Mouse (Mus musculus): ENCODE measurements around the gene Snrnp25. TPM values are rescaled to one million over a fixed set of nuclear protein-coding genes. Genes with fewer than 3 reads are reported as not detected.

The Snrnp25 gene
- total and polyA plus RNA-seq, 3 experiments = 106 to 208 (median 123) TPM

DNA sequence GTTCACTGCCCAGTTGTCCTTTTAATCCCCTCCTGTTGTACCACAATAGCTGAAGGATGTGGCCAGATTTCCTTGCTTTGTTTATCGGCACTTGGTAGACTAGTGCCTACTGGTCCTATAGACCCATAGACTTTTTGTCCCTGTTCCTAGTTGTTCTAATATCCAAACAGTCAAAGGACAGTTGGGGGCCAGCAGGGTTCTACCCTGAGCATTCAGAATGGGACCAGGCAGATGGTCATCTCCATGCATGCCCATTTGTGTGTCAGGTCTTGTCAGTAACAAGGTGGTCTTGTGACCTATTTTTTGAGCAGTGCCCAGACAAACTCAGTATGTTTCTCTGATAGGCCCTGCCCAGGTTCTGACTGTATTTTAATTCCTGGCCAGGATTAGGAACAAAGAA, 21.8 kb downstream of the Snrnp25 start:
- Histone ChIP-seq H3K9ac (ENCODE audit: insufficient read depth, low read depth) (peak overlapping the region; percentile 83), H3K36me3 (replicated peaks in 1 of 2; ENCODE audit: control insufficient read depth in 1 of 2, insufficient read depth in 1 of 2, low read length in 1 of 2) (peaks cover 30 to 46% of the 10 kb centered on the region in 2 experiments), H3K4me3 (replicated peaks in 1 of 3; ENCODE audit: low read depth in 2 of 3, low read length in 2 of 3, poor library complexity in 1 of 3) (peak overlapping the region; percentile 71 to 78 (median 77)), H3K4me1 (ENCODE audit: control insufficient read depth in 1 of 2, insufficient read depth in 2 of 2) (peaks cover 8 to 58% of the 10 kb centered on the region in 2 experiments), H3K27ac (ENCODE audit: insufficient read depth, low read depth) (no peak overlapping the region), H3K4me2 (ENCODE audit: insufficient read depth, low read depth, poor library complexity, severe bottlenecking) (peak overlapping the region; percentile 83), H3K9me3 (replicated peaks; ENCODE audit: low read length) (peaks cover 3% of the 10 kb centered on the region), H3K79me2 (replicated peaks; ENCODE audit: control insufficient read depth, extremely low read depth, insufficient read depth, poor library complexity, severe bottlenecking) (no peaks in the 10 kb centered on the region), H3K27me3 (replicated peaks) (peaks cover 19% of the 10 kb centered on the region)
- dilution Hi-C loops (cut with MboI; ENCODE audit: extremely low pct_ligation_motif_present, extremely low pct_unique_long_range_greater_than_20kb, low sequenced_read_pairs) = no loop called here
- in situ Hi-C loops (cut with MboI; ENCODE audit: low pct_ligation_motif_present, low pct_unique_long_range_greater_than_20kb, low sequenced_read_pairs) = no loop called here
- TF ChIP-seq MAZ (IDR thresholded peaks at IDR 0.05; ENCODE audit: low read depth, low read length) (no peak), CHD1 (IDR thresholded peaks at IDR 0.05; ENCODE audit: low read depth, low read length) (no peak), ZMIZ1 (IDR thresholded peaks at IDR 0.05; ENCODE audit: low read depth, low read length) (0 out of 2 replicates have a peak, but pooled peaks have one; percentile 50)
- DNase-seq (ENCODE audit: extremely low read depth) = no peak

DNA sequence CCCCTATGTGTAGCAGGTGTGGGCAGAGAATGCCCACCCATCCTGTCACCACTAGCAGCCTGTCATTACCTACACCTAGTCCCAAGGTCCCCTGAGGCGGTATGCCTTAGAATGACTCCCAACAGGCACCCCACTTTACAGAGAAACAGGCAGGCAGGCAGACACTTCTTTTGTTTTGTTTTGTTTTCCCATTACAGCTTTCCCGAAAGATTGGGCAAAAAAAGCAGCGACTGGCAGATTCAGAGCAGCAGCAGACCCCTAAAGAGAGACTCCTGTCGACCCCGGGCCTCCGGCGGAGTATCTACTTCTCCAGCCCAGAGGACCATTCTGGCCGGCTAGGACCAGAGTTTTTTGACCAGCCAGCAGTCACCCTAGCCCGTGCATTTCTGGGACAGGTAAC, 22.3 kb downstream of the Snrnp25 start:
- peaks cover 17% of the 10 kb centered on the region for H3K27me3 ChIP-seq (replicated peaks)
- H3K4me3 ChIP-seq (replicated peaks in 1 of 3; ENCODE audit: low read depth in 2 of 3, low read length in 2 of 3, poor library complexity in 1 of 3) = no peak overlapping the region
- H3K4me2 ChIP-seq (ENCODE audit: insufficient read depth, low read depth, poor library complexity, severe bottlenecking) = peak overlapping the region; percentile 83; the same call in 1 of the 2 replicates
- DNase-seq (ENCODE audit: extremely low read depth) = no peak
- no peak overlapping the region; the same call in 1 of the 2 replicates for H3K9ac ChIP-seq (ENCODE audit: insufficient read depth, low read depth)
- TF ChIP-seq MXI1 (IDR thresholded peaks at IDR 0.05; ENCODE audit: low read depth, low read length) (no peak), ELF1 (IDR thresholded peaks at IDR 0.05; ENCODE audit: low read depth, low read length) (no peak), E2F4 (IDR thresholded peaks at IDR 0.05; ENCODE audit: insufficient replicate concordance, low read depth, low read length) (no peak), POLR2A (IDR thresholded peaks at IDR 0.05; ENCODE audit: low read depth, low read length) (no peak), KAT2A (IDR thresholded peaks at IDR 0.05; ENCODE audit: insufficient replicate concordance, low read length) (no peak), MAX (IDR thresholded peaks at IDR 0.05; ENCODE audit: low read length) (no peak), ZMIZ1 (IDR thresholded peaks at IDR 0.05; ENCODE audit: low read depth, low read length) (no peak), USF2 (conservative IDR thresholded peaks at IDR 0.05; ENCODE audit: low read depth, low read length) (no peak), ETS1 (conservative IDR thresholded peaks at IDR 0.05; ENCODE audit: low read depth, low read length) (no peak), CTCF (conservative IDR thresholded peaks at IDR 0.05 in 1 of 2, IDR thresholded peaks at IDR 0.05 in 1 of 2; ENCODE audit: low read depth in 2 of 2, low read length in 2 of 2) (no peak), JUN (IDR thresholded peaks at IDR 0.05; ENCODE audit: insufficient read depth, low read depth, low read length) (no peak), IRF4 (IDR thresholded peaks at IDR 0.05; ENCODE audit: low read depth, low read length) (no peak), BHLHE40 (IDR thresholded peaks at IDR 0.05; ENCODE audit: low read depth, low read length) (no peak), ZNF384 (IDR thresholded peaks at IDR 0.05; ENCODE audit: low read depth, low read length) (no peak), USF1 (IDR thresholded peaks at IDR 0.05; ENCODE audit: low read depth, low read length) (no peak), JUND (conservative IDR thresholded peaks at IDR 0.05; ENCODE audit: low read depth, low read length) (no peak)
- peaks cover 3% of the 10 kb centered on the region for H3K9me3 ChIP-seq (replicated peaks; ENCODE audit: low read length)
- peaks cover 5 to 55% of the 10 kb centered on the region in 2 experiments for H3K4me1 ChIP-seq (ENCODE audit: control insufficient read depth in 1 of 2, insufficient read depth in 2 of 2)
- dilution Hi-C loops (cut with MboI; ENCODE audit: extremely low pct_ligation_motif_present, extremely low pct_unique_long_range_greater_than_20kb, low sequenced_read_pairs) (no loop called here), in situ Hi-C loops (cut with MboI; ENCODE audit: low pct_ligation_motif_present, low pct_unique_long_range_greater_than_20kb, low sequenced_read_pairs) (no loop called here)
- H3K79me2 ChIP-seq (replicated peaks; ENCODE audit: control insufficient read depth, extremely low read depth, insufficient read depth, poor library complexity, severe bottlenecking) = no peaks in the 10 kb centered on the region
- peaks cover 34 to 51% of the 10 kb centered on the region in 2 experiments for H3K36me3 ChIP-seq (replicated peaks in 1 of 2; ENCODE audit: control insufficient read depth in 1 of 2, insufficient read depth in 1 of 2, low read length in 1 of 2)
- H3K27ac ChIP-seq (ENCODE audit: insufficient read depth, low read depth) = no peak overlapping the region
